Mouse (Mus musculus) liver, embryonic 13.5 days (tissue): ENCODE results near the gene Zdhhc16. TPM values are rescaled to one million over a fixed set of nuclear protein-coding genes. Genes with fewer than 3 reads are reported as not detected.

Experiments
- ATAC-seq: fragments of 200-750 bp; cut with Nextera tagmentation; 2 replicates; pipeline ENCODE4 v1.8.0; 2017; ENCODE audit warnings: low read depth, mild to moderate bottlenecking, moderate number of reproducible peaks, moderate library complexity
- DNase-seq: peaks from one replicate; pipeline ENCODE4 v3.0.0; 2022
- H3K27ac ChIP-seq: fragments of 300-500 bp; sonication (generic); 2 replicates; pipeline ENCODE4 v1.5.1; 2015; ENCODE audit warnings: moderate library complexity, mild to moderate bottlenecking, inconsistent platforms
- H3K27me3 ChIP-seq: fragments of 300-500 bp; sonication (generic); 2 replicates; pipeline ENCODE4 v1.6.1; 2015; ENCODE audit warnings: mild to moderate bottlenecking, inconsistent platforms
- H3K36me3 ChIP-seq: fragments of 300-500 bp; sonication (generic); 2 replicates; pipeline ENCODE4 v1.6.1; 2015; ENCODE audit warnings: mild to moderate bottlenecking, inconsistent platforms
- H3K4me1 ChIP-seq: fragments of 300-500 bp; sonication (generic); replicated peaks from 2 replicates; pipeline ENCODE4 v1.6.1; 2015; ENCODE audit warnings: inconsistent platforms
- H3K4me2 ChIP-seq: fragments of 300-500 bp; sonication (generic); 2 replicates; pipeline ENCODE4 v1.6.1; 2015; ENCODE audit warnings: inconsistent platforms, mild to moderate bottlenecking, moderate library complexity
- H3K4me3 ChIP-seq: fragments of 300-500 bp; sonication (generic); replicated peaks from 2 replicates; pipeline ENCODE4 v1.5.1; 2015; ENCODE audit warnings: mild to moderate bottlenecking, inconsistent platforms
- H3K9ac ChIP-seq: fragments of 300-500 bp; sonication (generic); 2 replicates; pipeline ENCODE4 v1.6.1; 2015; ENCODE audit warnings: mild to moderate bottlenecking, inconsistent platforms
- H3K9me3 ChIP-seq: fragments of 300-500 bp; sonication (generic); replicated peaks from 2 replicates; pipeline ENCODE4 v1.6.1; 2016; ENCODE audit warnings: inconsistent platforms
- WGBS: fragments of 180-500 bp; shearing (Covaris S2); methylation state at CpG from one replicate; pipeline ENCODE4 v1.1.7; 2015; ENCODE audit not compliant: insufficient replicate concordance; 5-methylcytosine and 5-hydroxymethylcytosine counted together
- polyA plus RNA-seq: library from polyadenylated mRNA; unstranded; fragments of >200 nt; fragmentation: Nextera tagmentation; extraction: Ambion mirVana; gene quantifications from 2 replicates; pipeline ENCODE4 v1.2.1, GENCODE M21; 2015

Zdhhc16 gene
- polyA plus RNA-seq = 43.1 and 44.1 TPM in 2 replicates

DNA sequence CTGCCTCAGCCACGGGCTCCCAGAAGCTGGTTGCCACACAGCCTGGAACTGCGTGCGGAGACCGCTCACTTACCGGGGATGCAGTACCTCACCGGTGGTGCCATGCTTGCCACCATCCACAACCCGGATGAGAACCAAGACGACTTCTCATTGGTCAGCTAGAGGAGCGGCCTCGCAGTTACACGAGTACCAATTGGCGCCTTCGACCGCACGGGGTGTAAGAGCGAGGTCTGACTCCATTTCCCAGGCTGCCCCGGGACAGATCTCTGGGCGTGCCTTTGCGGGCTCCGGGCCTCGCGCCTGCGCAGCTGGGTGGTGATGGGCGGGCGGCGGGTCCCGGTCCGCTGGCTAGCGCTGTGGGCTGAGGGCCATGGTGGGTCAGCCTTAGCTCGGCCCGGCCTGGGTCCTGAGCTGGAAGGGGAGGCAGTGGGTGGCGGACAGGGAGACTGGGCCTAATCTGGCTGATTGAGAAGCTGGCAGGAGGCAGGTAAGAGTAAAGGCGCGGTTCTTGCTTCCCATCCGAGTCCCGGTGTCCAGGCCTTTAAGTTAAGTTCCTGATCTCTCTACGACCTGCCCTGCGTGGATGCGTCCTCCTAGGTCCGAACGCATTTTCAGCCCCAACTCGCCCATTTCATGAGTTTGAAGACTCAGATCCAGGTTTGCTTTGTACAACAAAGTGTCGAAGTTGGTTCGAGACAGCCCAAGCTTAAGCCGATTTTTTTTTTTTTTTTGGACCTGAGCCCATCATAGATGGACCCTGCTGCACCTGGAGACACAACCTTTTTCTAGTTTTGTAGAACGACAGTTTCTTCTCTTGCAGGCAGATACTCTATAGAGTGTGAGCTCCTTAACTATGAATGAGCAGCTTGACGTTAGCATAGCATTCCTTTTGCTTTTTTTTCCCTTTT lies at the start of gene Zdhhc16, which contains the start of gene Exosc1:
Zdhhc16 (plus strand) TSS at position 302 of the 908 bp plus-strand sequence.
Exosc1 (minus strand) TSS at position 245 of the 908 bp plus-strand sequence.
- Histone ChIP-seq H3K9ac (peak within 1 kb of the TSS; percentile 89), H3K4me3 (peak within 1 kb of the TSS; percentile 84), H3K27ac (peak within 1 kb of the TSS; percentile 67), H3K4me2 (peak within 1 kb of the TSS; percentile 88), H3K4me1 (peaks cover 38% of the 10 kb centered on the region), H3K9me3 (no peaks in the 10 kb centered on the region), H3K27me3 (no peaks in the 10 kb centered on the region), H3K36me3 (peaks cover 39% of the 10 kb centered on the region)
- DNase-seq (peak; percentile 97), ATAC-seq (peak; percentile 99)
- under 1% methylated on average over 47 of the region's 47 CpGs for WGBS

- peaks cover 92% of the 10 kb centered on the region for H3K36me3 ChIP-seq
Observed at GRCm38 (mm10) chr19:41883882-41884281, 49.4 kb upstream of the Zdhhc16 start.

GRCm38 (mm10) chr19:41888191-41888590 lies 45.1 kb upstream of the Zdhhc16 start:
- Histone ChIP-seq H3K4me3 (no peak overlapping the region), H3K9me3 (no peaks in the 10 kb centered on the region), H3K36me3 (peaks cover 87% of the 10 kb centered on the region), H3K4me2 (no peak overlapping the region), H3K27ac (peak overlapping the region; percentile 13; the same call in 1 of the 2 replicates), H3K9ac (no peak overlapping the region), H3K27me3 (no peaks in the 10 kb centered on the region), H3K4me1 (peaks cover 5% of the 10 kb centered on the region; the same call in 1 of the 2 replicates)
- no peak for ATAC-seq
- DNase-seq = peak; percentile 82

More at GRCm38 (mm10) chr19:41883882-41884281, 49.4 kb upstream of the Zdhhc16 start:
- Histone ChIP-seq H3K27ac (no peak overlapping the region), H3K27me3 (no peaks in the 10 kb centered on the region), H3K9me3 (no peaks in the 10 kb centered on the region), H3K9ac (no peak overlapping the region), H3K4me1 (peaks cover 2% of the 10 kb centered on the region; the same call in 1 of the 2 replicates), H3K4me3 (no peak overlapping the region), H3K4me2 (no peak overlapping the region)
- no peak for ATAC-seq
- 81% methylated on average over 9 of the region's 9 CpGs for WGBS
- DNase-seq = no peak

DNA sequence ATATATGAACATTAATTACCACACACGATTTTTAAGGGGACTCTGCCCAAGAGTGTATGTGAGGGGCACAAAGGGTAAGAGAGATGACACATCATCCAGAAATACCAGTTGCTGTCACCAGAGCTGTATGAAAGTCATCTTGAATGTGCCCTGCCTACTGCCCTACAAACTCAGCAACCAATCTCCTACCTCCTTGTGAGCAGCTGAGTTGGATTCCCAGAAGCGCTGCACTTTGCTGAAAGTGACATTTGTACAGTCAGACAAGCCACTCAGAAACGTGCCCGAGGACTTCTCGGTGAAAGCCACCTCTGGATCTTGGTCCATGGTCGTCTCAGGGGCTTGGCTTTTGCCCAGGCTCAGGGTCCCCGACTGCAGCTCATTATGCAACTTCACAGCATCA lies 38.3 kb upstream of the Zdhhc16 start:
- H3K27ac ChIP-seq = peak overlapping the region; percentile 43
- H3K9ac ChIP-seq = peak overlapping the region; percentile 73
- peaks cover 25% of the 10 kb centered on the region for H3K36me3 ChIP-seq
- H3K4me3 ChIP-seq = peak overlapping the region; percentile 88
- peaks cover 38% of the 10 kb centered on the region for H3K4me1 ChIP-seq
- no peaks in the 10 kb centered on the region for H3K27me3 ChIP-seq
- peak; percentile 58 for DNase-seq
- no peaks in the 10 kb centered on the region for H3K9me3 ChIP-seq
- WGBS = 22% methylated on average over 7 of the region's 7 CpGs
- no peak for ATAC-seq
- H3K4me2 ChIP-seq = peak overlapping the region; percentile 94

GRCm38 (mm10) chr19:41895460-41896318 lies 37.6 kb upstream of the Zdhhc16 start, which contains the start of gene Rrp12:
Gene Rrp12 (minus strand): TSS chr19:41896173.
- peak; percentile 89 for ATAC-seq
- peaks cover 43% of the 10 kb centered on the region for H3K4me1 ChIP-seq
- H3K36me3 ChIP-seq = peaks cover 19% of the 10 kb centered on the region
- under 1% methylated on average over 46 of the region's 46 CpGs for WGBS
- H3K9me3 ChIP-seq = no peaks in the 10 kb centered on the region
- H3K9ac ChIP-seq = peak within 1 kb of the TSS; percentile 73
- H3K4me3 ChIP-seq = peak within 1 kb of the TSS; percentile 88
- H3K4me2 ChIP-seq = peak within 1 kb of the TSS; percentile 94
- DNase-seq = peak; percentile 76
- no peaks in the 10 kb centered on the region for H3K27me3 ChIP-seq
- peak within 1 kb of the TSS; percentile 67 for H3K27ac ChIP-seq

GRCm38 (mm10) chr19:41896319-41896711 lies 37.0 kb upstream of the Zdhhc16 start:
- WGBS = 24% methylated on average over 18 of the region's 18 CpGs
- Histone ChIP-seq H3K36me3 (peaks cover 13% of the 10 kb centered on the region), H3K9ac (peak overlapping the region; percentile 73), H3K9me3 (no peaks in the 10 kb centered on the region), H3K4me1 (peaks cover 49% of the 10 kb centered on the region), H3K27ac (no peak overlapping the region), H3K27me3 (no peaks in the 10 kb centered on the region), H3K4me2 (peak overlapping the region; percentile 94), H3K4me3 (peak overlapping the region; percentile 88)
- ATAC-seq (no peak), DNase-seq (no peak)

- 49% methylated on average over 4 of the region's 4 CpGs for WGBS
- no peaks in the 10 kb centered on the region for H3K27me3 ChIP-seq
- no peak for DNase-seq
Observed at GRCm38 (mm10) chr19:41898860-41899259, 34.4 kb upstream of the Zdhhc16 start.

DNA sequence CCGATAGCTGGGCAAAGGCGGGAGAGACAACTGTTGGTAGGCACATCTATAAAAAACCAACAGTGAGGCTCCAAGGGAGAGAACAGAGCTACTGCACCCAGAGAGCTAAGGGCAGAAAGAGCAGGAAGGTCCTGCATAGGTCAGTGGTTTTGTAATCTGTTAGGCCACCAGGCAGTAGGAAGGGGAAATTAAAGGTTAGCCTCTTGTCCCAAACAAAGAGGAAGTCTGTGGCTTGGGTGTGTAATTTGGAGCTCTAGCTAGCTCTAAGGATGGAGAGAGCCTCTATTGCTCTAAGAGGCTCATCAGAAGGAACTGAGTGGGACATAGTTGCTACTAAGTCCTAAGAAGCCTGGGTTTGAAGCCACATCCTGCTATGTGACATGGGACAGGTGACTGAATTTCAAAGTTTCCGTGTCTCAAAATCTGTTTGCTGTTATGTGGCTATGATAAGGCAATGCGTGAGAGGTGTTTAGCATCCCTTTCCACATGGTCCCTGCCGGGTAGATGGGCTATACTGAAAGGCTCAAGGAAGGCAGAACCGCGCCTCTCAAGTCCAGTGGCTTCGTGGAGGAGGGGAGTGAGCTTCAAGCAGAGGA lies 32.7 kb upstream of the Zdhhc16 start:
- H3K36me3 ChIP-seq = no peaks in the 10 kb centered on the region
- H3K4me2 ChIP-seq = no peak overlapping the region
- no peak overlapping the region for H3K4me3 ChIP-seq
- no peak overlapping the region for H3K9ac ChIP-seq
- DNase-seq (no peak), ATAC-seq (no peak)
- no peaks in the 10 kb centered on the region for H3K9me3 ChIP-seq
- no peaks in the 10 kb centered on the region for H3K27me3 ChIP-seq
- H3K4me1 ChIP-seq = peaks cover 45% of the 10 kb centered on the region
- WGBS = 27% methylated on average over 8 of the region's 8 CpGs
- H3K27ac ChIP-seq = peak overlapping the region; percentile 29; the same call in 1 of the 2 replicates

More at GRCm38 (mm10) chr19:41898860-41899259, 34.4 kb upstream of the Zdhhc16 start:
- peaks cover 56% of the 10 kb centered on the region for H3K4me1 ChIP-seq
- H3K36me3 ChIP-seq = no peaks in the 10 kb centered on the region
- no peak overlapping the region for H3K4me2 ChIP-seq
- ATAC-seq = no peak
- H3K9me3 ChIP-seq = no peaks in the 10 kb centered on the region
- no peak overlapping the region for H3K9ac ChIP-seq
- H3K27ac ChIP-seq = no peak overlapping the region
- H3K4me3 ChIP-seq = no peak overlapping the region

DNA sequence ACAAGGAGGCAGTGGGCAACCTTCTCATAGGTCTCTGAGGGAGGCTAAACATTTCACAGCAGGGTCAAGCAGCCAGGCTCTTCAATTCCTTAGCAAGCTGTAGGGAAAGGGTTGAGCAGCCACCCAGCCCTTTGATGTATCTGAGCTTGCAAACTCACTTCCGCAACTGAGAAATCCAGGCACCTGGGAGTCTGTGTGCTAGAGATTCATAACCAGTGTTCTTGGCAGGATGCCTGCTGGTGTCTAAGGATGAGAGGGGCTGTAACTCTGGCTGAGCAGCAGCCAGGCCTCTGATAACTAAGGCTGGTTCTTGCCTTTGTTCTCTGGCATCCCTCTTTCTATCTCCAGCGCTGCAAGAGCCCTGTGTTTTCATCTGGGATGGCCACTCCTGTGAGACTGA lies 31.6 kb upstream of the Zdhhc16 start:
- Histone ChIP-seq H3K27ac (no peak overlapping the region), H3K9me3 (no peaks in the 10 kb centered on the region), H3K4me3 (no peak overlapping the region), H3K4me1 (peaks cover 51% of the 10 kb centered on the region), H3K9ac (no peak overlapping the region), H3K27me3 (no peaks in the 10 kb centered on the region), H3K4me2 (no peak overlapping the region), H3K36me3 (no peaks in the 10 kb centered on the region)
- WGBS = 62% methylated on average over 2 of the region's 2 CpGs
- ATAC-seq (no peak), DNase-seq (no peak)

- 19% methylated on average over 10 of the region's 10 CpGs for WGBS
- H3K27me3 ChIP-seq = no peaks in the 10 kb centered on the region
- no peak overlapping the region for H3K9ac ChIP-seq
- DNase-seq (no peak), ATAC-seq (no peak)
- H3K9me3 ChIP-seq = no peaks in the 10 kb centered on the region
- no peaks in the 10 kb centered on the region for H3K36me3 ChIP-seq
- no peak overlapping the region for H3K4me3 ChIP-seq
- H3K4me2 ChIP-seq = no peak overlapping the region
- peak overlapping the region; percentile 10; the same call in 1 of the 2 replicates for H3K27ac ChIP-seq
- H3K4me1 ChIP-seq = peaks cover 65% of the 10 kb centered on the region
Observed at GRCm38 (mm10) chr19:41902848-41903593, 30.3 kb upstream of the Zdhhc16 start.
